Mouse (Mus musculus) liver, adult 2 months (tissue): ENCODE results near the gene Wdr60.

Experiments
- CTCF ChIP-seq: fragments of 200-500 bp; IDR thresholded peaks from 2 replicates; pipeline ENCODE4 v1.5.1; 2011; ENCODE audit warnings: low read depth, low read length, control low read depth
- POLR2A ChIP-seq: fragments of 200-500 bp; IDR thresholded peaks from 2 replicates; pipeline ENCODE4 v1.6.1; 2011; ENCODE audit warnings: low read length, control low read depth; ENCODE audit not compliant: insufficient read depth; ENCODE audit errors: extremely low read depth

DNA sequence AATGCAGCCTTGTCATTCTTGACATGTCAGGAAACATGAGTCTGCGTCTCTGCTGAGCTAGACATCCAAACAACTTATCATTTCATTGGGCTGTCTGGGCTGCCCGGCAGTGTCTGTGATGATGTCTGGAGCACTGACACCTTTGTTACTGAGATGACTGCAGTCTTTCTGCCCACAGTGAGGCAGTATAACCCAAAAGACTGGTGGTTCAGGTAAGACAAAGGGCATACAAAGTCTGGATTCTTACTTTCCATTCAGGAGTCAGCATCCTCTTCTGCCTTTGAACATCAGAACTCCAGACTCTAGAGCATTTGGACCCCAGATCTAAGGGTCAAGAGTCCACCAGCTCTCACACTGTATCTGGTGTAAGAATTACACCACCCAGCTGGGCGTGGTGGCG is 27.5 kb downstream of the Wdr60 start:
- TF ChIP-seq POLR2A (no peak), CTCF (0 out of 2 replicates have a peak, but pooled peaks have one; percentile 13)
